Mouse (Mus musculus) kidney, adult 18-20 months (tissue): ENCODE data around the gene Sycn.
A peak's percentile ranks its signal among the peaks of the same experiment; 100 is the strongest.

Source experiments
- DNase-seq: peaks from one replicate; pipeline ENCODE4 v3.0.0; 2021

Sycn gene

GRCm38 (mm10) chr7:28586663-28587411 lies 46.2 kb downstream of the Sycn start:
- DNase-seq, result no peak

GRCm38 (mm10) chr7:28587644-28588043 lies 47.0 kb downstream of the Sycn start:
- peak; percentile 60 for DNase-seq
